Mouse (Mus musculus) liver, embryonic 16.5 days (tissue): ENCODE data around the gene Man2a1. TPM values are rescaled to one million over a fixed set of nuclear protein-coding genes. Genes with fewer than 3 reads are reported as not detected.

Experiments
- ATAC-seq: fragments of 200-750 bp; cut with Nextera tagmentation; 2 replicates; pipeline ENCODE4 v1.8.0; 2017; ENCODE audit warnings: low read depth, mild to moderate bottlenecking, moderate number of reproducible peaks, moderate library complexity
- H3K27ac ChIP-seq: fragments of 300-500 bp; sonication (generic); 2 replicates; pipeline ENCODE4 v1.5.1; 2014; ENCODE audit warnings: mild to moderate bottlenecking, low read length
- H3K27me3 ChIP-seq: fragments of 300-500 bp; sonication (generic); 2 replicates; pipeline ENCODE4 v1.6.1; 2014; ENCODE audit warnings: low read depth, low read length, mixed read lengths; ENCODE audit not compliant: control insufficient read depth, insufficient read depth
- H3K36me3 ChIP-seq: fragments of 300-500 bp; sonication (generic); 2 replicates; pipeline ENCODE4 v1.6.1; 2014; ENCODE audit warnings: mild to moderate bottlenecking; ENCODE audit not compliant: control insufficient read depth, insufficient read depth
- H3K4me1 ChIP-seq: fragments of 300-500 bp; sonication (generic); 2 replicates; pipeline ENCODE4 v1.6.1; 2014; ENCODE audit warnings: low read depth, low read length, mixed read lengths; ENCODE audit not compliant: control insufficient read depth
- H3K4me2 ChIP-seq: fragments of 300-500 bp; sonication (generic); 2 replicates; pipeline ENCODE4 v1.6.1; 2014; ENCODE audit warnings: low read depth, low read length, mixed read lengths
- H3K4me3 ChIP-seq: fragments of 300-500 bp; sonication (generic); 2 replicates; pipeline ENCODE4 v1.5.1; 2014; ENCODE audit warnings: low read depth, mild to moderate bottlenecking, low read length
- H3K9ac ChIP-seq: fragments of 300-500 bp; sonication (generic); 2 replicates; pipeline ENCODE4 v1.6.1; 2014; ENCODE audit warnings: low read depth, low read length
- H3K9me3 ChIP-seq: fragments of 300-500 bp; sonication (generic); replicated peaks from 2 replicates; pipeline ENCODE4 v1.6.1; 2016; ENCODE audit warnings: low read length; ENCODE audit not compliant: control insufficient read depth
- WGBS: fragments of 180-500 bp; shearing (Covaris S2); extraction: QIAGEN DNeasy Blood & Tissue Kit; methylation state at CpG from one replicate; pipeline ENCODE4 v1.1.7; 2014; ENCODE audit not compliant: insufficient replicate concordance; 5-methylcytosine and 5-hydroxymethylcytosine counted together
- polyA plus RNA-seq: library from polyadenylated mRNA; unstranded; fragments of >200 nt; fragmentation: Nextera tagmentation; extraction: Ambion mirVana; gene quantifications from 2 replicates; pipeline ENCODE4 v1.2.1, GENCODE M21; 2015

Gene Man2a1
- polyA plus RNA-seq, 1 experiment from 2014 or later: 6.3 TPM

DNA sequence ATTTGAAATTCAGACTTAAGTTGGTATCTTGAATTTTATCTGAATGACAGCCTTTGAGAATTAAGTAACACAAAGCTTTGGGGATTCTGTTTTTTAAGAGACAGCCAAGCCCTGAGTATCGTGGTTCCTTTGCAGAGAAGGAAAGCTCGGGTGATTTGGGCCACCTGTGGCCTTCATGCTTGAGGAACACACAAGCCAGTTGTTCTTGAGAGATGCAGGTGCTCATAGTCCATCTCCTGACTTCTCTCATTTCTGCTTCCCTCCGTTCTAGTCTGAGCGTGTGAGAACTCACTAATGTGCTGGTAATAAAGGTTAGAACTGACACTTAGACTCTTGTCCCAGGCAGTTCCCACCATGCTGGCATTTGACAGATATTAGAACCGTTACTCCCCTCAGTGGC is 28.9 kb downstream of the Man2a1 start:
- Histone ChIP-seq H3K9ac (no peak overlapping the region), H3K36me3 (peaks cover 12% of the 10 kb centered on the region; the same call in 1 of the 2 replicates), H3K27ac (no peak overlapping the region), H3K4me2 (no peak overlapping the region), H3K9me3 (no peaks in the 10 kb centered on the region), H3K4me3 (no peak overlapping the region), H3K4me1 (no peaks in the 10 kb centered on the region), H3K27me3 (no peaks in the 10 kb centered on the region)
- 71% methylated on average over 5 of the region's 5 CpGs for WGBS
- no peak for ATAC-seq

DNA sequence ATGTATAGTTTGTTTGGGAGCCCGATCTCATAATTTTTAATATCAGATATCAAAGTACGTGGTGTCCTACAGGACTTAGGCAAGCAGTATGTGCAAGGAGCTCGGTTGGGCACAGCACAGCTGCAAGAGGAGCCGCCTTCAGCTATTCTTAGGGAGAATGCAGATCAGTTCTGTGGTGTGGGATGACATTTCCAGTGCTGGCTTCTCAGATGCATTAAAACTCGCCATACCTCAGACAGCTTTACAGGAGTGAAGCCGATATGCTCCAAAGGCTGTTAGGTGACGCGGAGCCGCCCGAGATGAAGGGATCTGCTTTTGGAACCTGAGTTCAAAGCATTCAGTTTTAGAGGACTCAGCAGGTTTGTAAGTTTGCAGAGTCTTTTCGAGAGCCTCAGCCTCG is 30.0 kb downstream of the Man2a1 start:
- no peak overlapping the region for H3K4me3 ChIP-seq
- no peak overlapping the region for H3K9ac ChIP-seq
- H3K9me3 ChIP-seq: no peaks in the 10 kb centered on the region
- peaks cover 9% of the 10 kb centered on the region; the same call in 1 of the 2 replicates for H3K36me3 ChIP-seq
- H3K4me2 ChIP-seq: no peak overlapping the region
- WGBS: 85% methylated on average over 12 of the region's 12 CpGs
- no peak overlapping the region for H3K27ac ChIP-seq
- H3K27me3 ChIP-seq: no peaks in the 10 kb centered on the region
- no peak for ATAC-seq
- H3K4me1 ChIP-seq: no peaks in the 10 kb centered on the region

DNA sequence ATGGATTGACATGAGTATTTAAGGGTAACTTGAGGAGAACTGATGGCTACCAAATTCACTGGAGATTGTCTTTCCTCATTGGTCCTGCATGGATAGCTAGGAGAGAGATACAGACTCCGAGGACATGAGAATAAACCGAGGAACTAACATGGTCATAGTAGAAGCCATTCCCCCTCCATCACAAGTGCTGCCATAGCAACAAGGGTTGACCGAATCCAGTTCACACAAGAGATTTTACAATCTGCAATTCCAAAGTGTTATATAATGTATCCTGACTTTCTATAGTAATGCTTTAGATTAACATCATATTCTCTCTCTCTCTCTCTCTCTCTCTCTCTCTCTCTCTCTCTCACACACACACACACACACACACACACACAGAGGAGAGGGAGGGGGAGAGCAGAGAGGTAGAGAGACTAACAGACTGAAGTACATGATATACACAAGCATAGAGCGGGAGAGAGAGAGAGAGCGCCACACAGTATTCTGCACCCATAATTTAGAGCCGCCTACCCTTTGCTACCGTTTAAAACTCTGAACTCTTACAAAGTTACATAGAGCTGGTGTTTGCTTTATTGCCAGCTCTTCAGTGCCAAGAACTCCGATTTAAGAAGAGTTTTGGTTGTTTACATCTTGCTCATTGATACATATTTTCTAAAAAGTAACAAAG is 37.5 kb downstream of the Man2a1 start:
- no peak overlapping the region for H3K27ac ChIP-seq
- WGBS: 81% methylated on average over 8 of the region's 8 CpGs
- peaks cover 4% of the 10 kb centered on the region for H3K36me3 ChIP-seq
- no peaks in the 10 kb centered on the region for H3K9me3 ChIP-seq
- H3K27me3 ChIP-seq: no peaks in the 10 kb centered on the region
- H3K4me2 ChIP-seq: no peak overlapping the region
- no peak overlapping the region for H3K4me3 ChIP-seq
- no peak for ATAC-seq
- no peak overlapping the region for H3K9ac ChIP-seq
- no peaks in the 10 kb centered on the region for H3K4me1 ChIP-seq

DNA sequence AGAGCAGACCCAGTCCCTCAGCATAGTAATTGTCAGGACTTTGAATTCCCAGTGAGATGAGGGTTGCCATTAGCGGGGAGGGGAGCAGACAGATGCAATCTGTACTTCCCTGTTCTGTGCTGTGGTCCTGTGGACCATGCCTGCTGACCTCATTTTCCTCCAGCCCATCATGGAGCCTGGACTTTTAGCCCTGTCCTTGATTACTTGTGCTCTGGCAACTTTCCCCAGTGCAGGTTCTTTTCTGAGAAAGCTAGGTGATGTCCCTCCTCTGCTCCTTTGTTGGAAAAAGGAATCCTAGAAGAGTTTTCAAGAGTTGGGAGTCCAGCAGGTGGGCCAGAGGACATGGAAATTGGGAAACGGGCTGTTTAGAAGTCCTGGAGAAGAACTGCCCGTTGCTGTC is 40.8 kb downstream of the Man2a1 start:
- Histone ChIP-seq H3K4me1 (no peaks in the 10 kb centered on the region; the same call in 1 of the 2 replicates), H3K4me3 (no peak overlapping the region), H3K4me2 (no peak overlapping the region), H3K36me3 (peaks cover 4% of the 10 kb centered on the region), H3K9ac (no peak overlapping the region), H3K9me3 (no peaks in the 10 kb centered on the region), H3K27ac (no peak overlapping the region), H3K27me3 (no peaks in the 10 kb centered on the region)
- WGBS: 67% methylated on average over 3 of the region's 3 CpGs
- no peak for ATAC-seq

DNA sequence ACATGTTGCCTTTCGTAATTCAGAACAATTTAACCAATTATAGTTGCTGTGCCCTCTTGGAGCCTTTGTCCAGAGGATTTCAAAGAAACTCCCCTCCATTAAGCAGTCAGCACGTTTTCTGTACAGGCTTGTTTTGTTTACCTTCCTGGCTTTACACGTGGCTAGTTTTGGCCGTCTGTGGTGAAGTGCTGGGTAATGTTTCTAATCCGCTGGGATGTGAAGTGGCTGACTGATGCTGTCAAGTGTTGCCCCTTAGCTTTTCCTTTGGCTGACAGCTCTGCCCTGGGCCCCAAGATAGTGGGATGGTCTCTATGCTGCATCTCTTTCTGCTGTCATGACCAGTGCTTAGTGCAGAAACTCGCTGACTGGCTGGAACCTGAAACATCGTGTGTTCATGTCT is 43.1 kb downstream of the Man2a1 start:
- Histone ChIP-seq H3K36me3 (peaks cover 4% of the 10 kb centered on the region), H3K9ac (no peak overlapping the region), H3K4me3 (no peak overlapping the region), H3K27me3 (no peaks in the 10 kb centered on the region), H3K9me3 (no peaks in the 10 kb centered on the region), H3K27ac (no peak overlapping the region), H3K4me2 (no peak overlapping the region), H3K4me1 (no peaks in the 10 kb centered on the region; the same call in 1 of the 2 replicates)
- WGBS: 56% methylated on average over 7 of the region's 7 CpGs
- no peak for ATAC-seq

DNA sequence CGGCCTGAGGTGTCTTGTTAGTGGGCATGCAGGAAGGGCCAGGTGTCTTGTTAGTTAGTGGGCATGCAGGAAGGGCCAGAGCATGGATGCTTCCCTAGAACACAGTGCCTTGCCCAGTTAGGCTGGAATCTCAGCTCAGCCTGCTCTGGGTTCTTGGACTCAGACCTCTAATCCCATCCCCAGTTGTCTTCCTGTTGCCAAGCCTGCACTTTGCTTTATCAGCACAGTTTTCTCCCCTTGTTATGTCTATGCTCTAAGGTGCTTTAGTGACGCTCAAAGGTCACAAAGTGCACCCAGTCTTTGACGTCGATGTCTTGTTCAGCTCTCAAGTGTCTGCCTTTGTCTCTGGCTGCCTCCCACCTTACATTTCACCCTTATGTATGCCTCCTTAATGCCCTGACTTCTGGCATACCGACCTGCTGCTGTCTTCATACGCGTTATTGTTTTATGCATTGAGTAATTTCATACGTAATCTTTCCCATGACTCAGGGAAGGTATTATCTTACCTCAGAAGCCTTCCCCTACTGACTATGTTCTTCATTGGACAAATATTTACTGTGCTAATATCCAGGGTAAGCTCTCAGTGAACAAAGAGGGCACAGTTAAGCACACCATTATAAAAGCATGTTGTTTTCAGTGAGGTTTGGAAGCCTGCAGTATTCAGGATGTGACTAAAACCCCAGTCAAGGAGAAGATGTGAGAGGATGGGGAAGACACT is 44.5 kb downstream of the Man2a1 start:
- Histone ChIP-seq H3K9me3 (no peaks in the 10 kb centered on the region), H3K4me1 (no peaks in the 10 kb centered on the region; the same call in 1 of the 2 replicates), H3K36me3 (no peaks in the 10 kb centered on the region), H3K4me2 (no peak overlapping the region), H3K27me3 (no peaks in the 10 kb centered on the region), H3K27ac (no peak overlapping the region), H3K9ac (no peak overlapping the region), H3K4me3 (no peak overlapping the region)
- ATAC-seq: peak; percentile 60; the same call in 1 of the 2 replicates
- WGBS: 62% methylated on average over 8 of the region's 8 CpGs

DNA sequence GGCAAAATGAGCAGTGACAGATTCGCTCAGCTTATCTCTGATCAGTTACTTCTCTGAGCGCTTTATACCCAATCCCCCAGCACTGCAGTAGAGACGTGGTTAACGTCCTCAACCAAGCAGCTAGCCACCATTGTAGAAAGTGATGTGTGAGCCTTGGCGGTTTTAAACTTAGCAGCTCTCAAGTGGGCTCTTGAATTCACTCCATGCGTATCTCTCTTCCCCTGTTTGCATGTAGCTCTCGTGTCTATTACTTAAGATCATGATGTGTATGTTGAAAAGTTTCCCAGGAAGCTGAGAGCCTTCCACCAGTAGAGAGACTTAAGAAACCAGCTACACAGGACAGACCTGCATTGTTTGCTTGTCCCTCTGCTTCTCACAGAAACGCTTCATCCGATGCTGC is 46.9 kb downstream of the Man2a1 start:
- Histone ChIP-seq H3K4me2 (no peak overlapping the region), H3K9ac (no peak overlapping the region), H3K27ac (no peak overlapping the region), H3K36me3 (peaks cover 11% of the 10 kb centered on the region), H3K9me3 (no peaks in the 10 kb centered on the region), H3K4me3 (no peak overlapping the region), H3K27me3 (no peaks in the 10 kb centered on the region), H3K4me1 (no peaks in the 10 kb centered on the region; the same call in 1 of the 2 replicates)
- WGBS: 73% methylated on average over 9 of the region's 9 CpGs
- ATAC-seq: no peak

DNA sequence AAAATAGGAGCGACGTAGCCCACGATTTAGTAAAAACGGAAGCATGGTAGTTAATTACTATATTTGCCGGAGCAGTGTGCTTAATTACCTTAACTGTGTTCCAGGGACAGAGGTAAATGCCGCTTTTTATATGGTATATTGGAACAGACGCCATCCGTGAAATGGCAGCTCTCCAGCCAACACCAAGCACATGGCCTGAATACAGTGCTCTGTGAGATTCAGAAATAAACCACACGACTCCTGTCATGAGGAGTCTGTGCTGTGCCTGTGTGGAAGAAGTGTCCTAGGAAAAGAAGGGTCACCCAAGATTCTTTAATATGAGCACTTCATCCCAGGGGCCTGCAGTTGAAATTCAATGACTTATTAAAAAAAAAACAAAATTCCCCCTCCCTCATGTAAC is 50.2 kb downstream of the Man2a1 start:
- no peaks in the 10 kb centered on the region for H3K9me3 ChIP-seq
- no peak overlapping the region for H3K4me3 ChIP-seq
- H3K4me1 ChIP-seq: no peaks in the 10 kb centered on the region
- ATAC-seq: no peak
- no peak overlapping the region for H3K4me2 ChIP-seq
- H3K9ac ChIP-seq: no peak overlapping the region
- H3K36me3 ChIP-seq: peaks cover 17% of the 10 kb centered on the region
- no peaks in the 10 kb centered on the region for H3K27me3 ChIP-seq
- 82% methylated on average over 9 of the region's 9 CpGs for WGBS
- no peak overlapping the region for H3K27ac ChIP-seq

DNA sequence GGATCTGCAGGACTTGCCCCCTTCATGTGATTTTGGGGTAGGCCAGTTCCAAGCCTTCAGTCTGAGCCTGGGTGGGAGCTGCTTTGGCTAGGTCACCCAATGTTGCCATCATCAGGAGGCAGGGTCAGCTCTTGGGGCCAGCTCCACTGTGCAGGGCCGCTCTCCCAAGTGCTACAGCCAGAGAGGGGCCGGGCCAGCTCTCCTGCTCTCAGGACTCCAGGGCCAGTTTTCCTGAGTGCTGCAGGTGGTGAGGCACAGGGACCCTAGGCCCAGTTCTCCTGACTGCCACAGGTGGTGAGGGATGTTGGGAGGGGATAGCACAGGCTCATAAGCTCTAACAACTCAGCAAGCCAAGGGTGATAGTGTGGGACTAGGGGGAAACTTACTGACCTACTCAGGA is 53.1 kb downstream of the Man2a1 start:
- 85% methylated on average over 2 of the region's 2 CpGs for WGBS
- Histone ChIP-seq H3K4me3 (no peak overlapping the region), H3K27me3 (no peaks in the 10 kb centered on the region), H3K4me1 (no peaks in the 10 kb centered on the region), H3K36me3 (peaks cover 17% of the 10 kb centered on the region), H3K9ac (no peak overlapping the region), H3K4me2 (no peak overlapping the region), H3K27ac (no peak overlapping the region), H3K9me3 (no peaks in the 10 kb centered on the region)
- ATAC-seq: no peak
